Mouse (Mus musculus) CH12.LX (cell line): ENCODE data around the gene Zfp493.

Source experiments
- CTCF ChIP-seq, 2 experiments: IDR thresholded peaks in 1 of 2; conservative IDR thresholded peaks in 1 of 2; 2 replicates each; pipeline ENCODE4 v1.5.1; 2011 to 2012; ENCODE audit warnings: low read depth in 2 of 2, low read length in 2 of 2, improper control_type of control experiment in 1 of 2, inconsistent platforms in 1 of 2, mild to moderate bottlenecking in 1 of 2, moderate library complexity in 1 of 2
- TBP ChIP-seq: conservative IDR thresholded peaks from 2 replicates; pipeline ENCODE4 v1.6.1; 2011; ENCODE audit warnings: low read depth, low read length, improper control_type of control experiment

DNA sequence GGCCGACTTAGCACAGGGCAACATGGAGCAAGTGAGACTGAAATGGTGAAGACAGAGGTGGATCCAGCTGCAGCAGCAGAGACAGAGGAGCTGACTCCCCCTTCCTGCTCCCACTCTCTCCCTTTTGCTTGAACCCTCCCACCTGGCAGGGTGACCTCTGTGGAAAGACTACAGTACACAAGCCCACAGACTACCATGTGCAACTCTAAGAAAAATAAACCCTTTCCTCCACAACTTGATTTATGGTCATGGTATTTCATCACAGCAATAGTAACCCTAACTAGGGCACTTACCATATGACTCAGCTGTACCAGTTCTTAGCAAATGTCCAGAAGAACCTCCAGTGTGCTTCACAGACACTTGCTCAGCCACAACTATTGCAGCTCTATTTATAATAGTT lies 19.5 kb upstream of the Zfp493 start:
- no peak for TF ChIP-seq TBP
- TF ChIP-seq CTCF (conservative IDR thresholded peaks at IDR 0.05 in 1 of 2, IDR thresholded peaks at IDR 0.05 in 1 of 2; ENCODE audit: low read depth in 2 of 2, low read length in 2 of 2): no peak
